Mouse (Mus musculus) limb, embryonic 12.5 days (tissue): ENCODE results near the gene Ubap1l. TPM values are rescaled to one million over a fixed set of nuclear protein-coding genes. Genes with fewer than 3 reads are reported as not detected.
A peak's percentile ranks its signal among the peaks of the same experiment; 100 is the strongest.
"Not testable (repeated sequence)": the region's sequence is repeated elsewhere in the genome, so short reads cannot be mapped to it uniquely, and the experiment has no call there.

Experiments
- ATAC-seq: fragments of 200-750 bp; cut with Nextera tagmentation; 2 replicates; pipeline ENCODE4 v1.8.0; 2017; ENCODE audit warnings: low read depth, moderate TSS enrichment; ENCODE audit not compliant: insufficient number of reproducible peaks, insufficient read depth, low FRiP score, low TSS enrichment
- H3K27ac ChIP-seq: fragments of 300-500 bp; sonication (generic); 2 replicates; pipeline ENCODE4 v1.5.1; 2016; ENCODE audit warnings: mild to moderate bottlenecking, moderate library complexity
- H3K27me3 ChIP-seq: fragments of 300-500 bp; sonication (generic); 2 replicates; pipeline ENCODE4 v1.6.1; 2016; ENCODE audit warnings: mild to moderate bottlenecking, moderate library complexity
- H3K36me3 ChIP-seq: fragments of 300-500 bp; sonication (generic); 2 replicates; pipeline ENCODE4 v1.6.1; 2016; ENCODE audit warnings: mild to moderate bottlenecking, moderate library complexity
- H3K4me1 ChIP-seq: fragments of 300-500 bp; sonication (generic); replicated peaks from 2 replicates; pipeline ENCODE4 v1.6.1; 2016
- H3K4me2 ChIP-seq: fragments of 300-500 bp; sonication (generic); 2 replicates; pipeline ENCODE4 v1.6.1; 2016; ENCODE audit warnings: mild to moderate bottlenecking, moderate library complexity
- H3K4me3 ChIP-seq: fragments of 300-500 bp; sonication (generic); replicated peaks from 2 replicates; pipeline ENCODE4 v1.5.1; 2016; ENCODE audit warnings: mild to moderate bottlenecking
- H3K9ac ChIP-seq: fragments of 300-500 bp; sonication (generic); replicated peaks from 2 replicates; pipeline ENCODE4 v1.6.1; 2016; ENCODE audit warnings: mild to moderate bottlenecking, moderate library complexity
- H3K9me3 ChIP-seq: fragments of 300-500 bp; sonication (generic); 2 replicates; pipeline ENCODE4 v1.6.1; 2016; ENCODE audit warnings: mild to moderate bottlenecking, moderate library complexity
- WGBS: fragments of 180-500 bp; shearing (Covaris S2); methylation state at CpG from one replicate; pipeline ENCODE4 v1.1.7; 2016; 5-methylcytosine and 5-hydroxymethylcytosine counted together
- polyA plus RNA-seq: library from polyadenylated mRNA; unstranded; fragments of >200 nt; fragmentation: Nextera tagmentation; extraction: Ambion mirVana; gene quantifications from 2 replicates; pipeline ENCODE4 v1.2.1, GENCODE M21; 2016

Ubap1l gene
- 0.15 and 0.44 TPM in 2 replicates for polyA plus RNA-seq

GRCm38 (mm10) chr9:65360641-65361448 is at the start of gene Ubap1l:
TSS of gene Ubap1l (plus strand) at chr9:65361041.
- WGBS = 95% methylated on average over 16 of the region's 16 CpGs
- H3K36me3 ChIP-seq = peaks cover 63% of the 10 kb centered on the region

GRCm38 (mm10) chr9:65312669-65313357 is 48.0 kb upstream of the Ubap1l start:
- no peaks in the 10 kb centered on the region for H3K27me3 ChIP-seq
- H3K9ac ChIP-seq = no peak overlapping the region

More at GRCm38 (mm10) chr9:65360641-65361448, at the start of gene Ubap1l:
- Histone ChIP-seq H3K4me2 (no peak within 1 kb of the TSS), H3K9me3 (no peaks in the 10 kb centered on the region), H3K4me1 (no peaks in the 10 kb centered on the region), H3K9ac (no peak within 1 kb of the TSS), H3K27ac (no peak within 1 kb of the TSS), H3K4me3 (no peak within 1 kb of the TSS), H3K27me3 (no peaks in the 10 kb centered on the region)
- no peak for ATAC-seq

GRCm38 (mm10) chr9:65313846-65314245 is 47.0 kb upstream of the Ubap1l start:
- H3K4me1 ChIP-seq = no peaks in the 10 kb centered on the region
- H3K27me3 ChIP-seq = no peaks in the 10 kb centered on the region
- H3K4me2 ChIP-seq = no peak overlapping the region
- no peaks in the 10 kb centered on the region for H3K9me3 ChIP-seq
- no peak overlapping the region for H3K27ac ChIP-seq
- no peak overlapping the region for H3K4me3 ChIP-seq
- H3K9ac ChIP-seq = no peak overlapping the region
- peaks cover 73% of the 10 kb centered on the region for H3K36me3 ChIP-seq
- WGBS = 95% methylated on average over 1 of the region's 1 CpGs
- no peak for ATAC-seq

More at GRCm38 (mm10) chr9:65312669-65313357, 48.0 kb upstream of the Ubap1l start:
- no peak overlapping the region for H3K4me3 ChIP-seq
- H3K4me2 ChIP-seq = no peak overlapping the region
- H3K36me3 ChIP-seq = peaks cover 75% of the 10 kb centered on the region
- WGBS = 98% methylated on average over 4 of the region's 4 CpGs
- ATAC-seq = 0 out of 2 replicates have a peak, but pooled peaks have one; percentile 59
- no peaks in the 10 kb centered on the region for H3K9me3 ChIP-seq
- H3K27ac ChIP-seq = no peak overlapping the region
- no peaks in the 10 kb centered on the region for H3K4me1 ChIP-seq

DNA sequence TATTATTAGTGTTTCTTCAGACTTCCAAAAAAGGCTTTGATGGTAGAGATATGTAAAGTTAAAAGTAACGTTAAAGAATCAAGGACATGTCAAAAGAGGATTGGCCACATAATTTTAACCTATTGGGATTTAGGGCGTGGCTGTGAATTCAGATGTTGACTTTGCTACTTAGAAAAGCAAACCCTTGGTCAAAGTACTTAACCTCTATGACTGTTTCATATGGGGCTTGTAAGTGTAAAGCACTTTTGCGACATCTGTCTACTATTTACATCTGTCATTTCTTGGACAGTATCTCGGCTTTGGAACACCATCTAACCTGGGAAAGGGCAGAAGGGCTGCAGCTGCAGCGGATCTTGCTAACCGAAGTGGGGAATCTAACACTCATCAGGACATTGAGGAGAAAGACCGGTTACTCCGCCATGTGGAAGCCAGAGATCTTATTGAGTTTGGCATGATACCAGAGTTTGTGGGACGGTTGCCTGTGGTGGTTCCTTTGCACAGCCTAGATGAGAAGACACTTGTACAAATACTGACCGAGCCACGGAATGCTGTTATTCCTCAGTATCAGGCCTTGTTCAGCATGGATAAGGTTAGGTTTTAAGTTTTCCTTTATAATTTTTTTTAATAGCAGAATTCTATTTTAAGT is 38.5 kb upstream of the Ubap1l start:
- Histone ChIP-seq H3K4me1 (no peaks in the 10 kb centered on the region), H3K4me3 (no peak overlapping the region), H3K9me3 (no peaks in the 10 kb centered on the region), H3K4me2 (no peak overlapping the region), H3K27me3 (no peaks in the 10 kb centered on the region), H3K27ac (no peak overlapping the region), H3K9ac (no peak overlapping the region), H3K36me3 (peaks cover 86% of the 10 kb centered on the region)
- WGBS = 93% methylated on average over 11 of the region's 11 CpGs
- ATAC-seq = no peak

DNA sequence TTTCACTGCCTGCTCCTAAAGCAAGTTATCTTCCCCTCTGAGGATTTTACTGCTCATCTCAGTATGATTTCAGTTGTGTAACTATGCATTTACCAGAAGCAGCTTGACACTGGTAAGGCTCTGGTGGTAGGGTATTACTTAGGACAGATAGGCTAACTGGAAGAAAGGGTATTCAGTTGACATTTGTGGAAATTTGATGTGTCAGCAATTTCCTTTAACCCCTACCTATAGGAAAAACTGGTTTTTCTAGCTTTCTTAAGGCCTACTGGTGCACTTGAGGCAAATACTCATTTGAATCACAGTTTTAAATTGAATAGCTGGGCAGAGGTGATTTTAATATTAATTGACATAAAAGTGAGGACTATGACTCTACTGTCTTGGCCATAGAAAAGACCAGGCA is 34.9 kb upstream of the Ubap1l start:
- no peak overlapping the region for H3K4me2 ChIP-seq
- ATAC-seq = no peak
- H3K9me3 ChIP-seq = no peaks in the 10 kb centered on the region
- H3K27ac ChIP-seq = no peak overlapping the region
- H3K4me1 ChIP-seq = no peaks in the 10 kb centered on the region
- H3K4me3 ChIP-seq = no peak overlapping the region
- H3K27me3 ChIP-seq = no peaks in the 10 kb centered on the region
- H3K36me3 ChIP-seq = peaks cover 92% of the 10 kb centered on the region
- no peak overlapping the region for H3K9ac ChIP-seq

DNA sequence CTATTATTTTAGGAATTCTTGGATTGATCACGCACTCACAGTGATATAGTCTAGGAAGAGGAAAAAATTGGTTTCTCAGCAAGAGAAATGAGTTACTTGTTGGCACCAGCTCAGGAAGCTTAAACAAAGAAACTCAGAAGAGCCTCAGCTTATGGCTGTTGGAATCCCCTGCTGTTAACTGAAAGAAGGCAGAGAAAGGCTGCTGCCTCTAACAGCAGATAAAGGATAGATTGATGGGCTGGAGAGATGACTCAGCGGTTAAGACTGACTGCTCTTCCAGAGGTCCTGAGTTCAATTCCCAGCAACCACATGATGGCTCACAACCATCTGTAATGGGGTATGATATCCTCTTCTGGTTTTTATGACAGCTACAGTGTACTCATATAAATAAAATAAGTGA is 33.5 kb upstream of the Ubap1l start:
- 97% methylated on average over 2 of the region's 2 CpGs for WGBS

GRCm38 (mm10) chr9:65333958-65334357 is 26.9 kb upstream of the Ubap1l start:
- Histone ChIP-seq H3K36me3 (peaks cover 18% of the 10 kb centered on the region), H3K9ac (no peak overlapping the region), H3K4me3 (no peak overlapping the region), H3K9me3 (no peaks in the 10 kb centered on the region), H3K27me3 (no peaks in the 10 kb centered on the region), H3K27ac (no peak overlapping the region), H3K4me1 (no peaks in the 10 kb centered on the region), H3K4me2 (no peak overlapping the region)
- WGBS = 81% methylated on average over 5 of the region's 5 CpGs
- no peak for ATAC-seq

More for the DNA sequence above, 33.5 kb upstream of the Ubap1l start:
- no peak overlapping the region for H3K4me2 ChIP-seq
- no peak overlapping the region for H3K27ac ChIP-seq
- no peak overlapping the region for H3K9ac ChIP-seq
- no peak for ATAC-seq
- peaks cover 82% of the 10 kb centered on the region for H3K36me3 ChIP-seq
- no peaks in the 10 kb centered on the region for H3K9me3 ChIP-seq
- no peak overlapping the region for H3K4me3 ChIP-seq
- no peaks in the 10 kb centered on the region for H3K27me3 ChIP-seq
- no peaks in the 10 kb centered on the region for H3K4me1 ChIP-seq

DNA sequence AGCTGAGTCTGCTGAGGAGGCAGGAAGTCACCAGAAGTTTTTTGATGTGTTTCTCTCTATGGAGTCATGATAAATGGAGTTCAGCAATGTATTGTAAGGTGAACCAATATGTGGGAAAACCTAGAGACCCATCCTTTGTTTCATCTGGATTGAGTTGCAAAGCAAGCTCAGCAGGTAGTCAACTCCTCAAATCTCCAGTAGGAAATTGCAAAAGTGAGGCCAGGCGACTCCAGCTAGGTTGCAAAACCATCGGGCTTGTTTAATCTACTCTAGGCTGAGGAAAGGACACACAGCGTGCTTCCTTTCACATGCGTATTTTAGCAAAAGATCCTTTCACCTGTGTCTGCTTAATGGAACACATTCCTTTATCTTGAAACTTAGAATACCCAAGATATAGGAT is 21.7 kb upstream of the Ubap1l start:
- no peak overlapping the region for H3K27ac ChIP-seq
- no peaks in the 10 kb centered on the region for H3K36me3 ChIP-seq
- H3K27me3 ChIP-seq = no peaks in the 10 kb centered on the region; the same call in 1 of the 2 replicates
- H3K9me3 ChIP-seq = no peaks in the 10 kb centered on the region
- no peak overlapping the region for H3K4me3 ChIP-seq
- WGBS = 86% methylated on average over 4 of the region's 4 CpGs
- H3K4me1 ChIP-seq = no peaks in the 10 kb centered on the region
- H3K4me2 ChIP-seq = no peak overlapping the region
- H3K9ac ChIP-seq = no peak overlapping the region
- no peak for ATAC-seq

DNA sequence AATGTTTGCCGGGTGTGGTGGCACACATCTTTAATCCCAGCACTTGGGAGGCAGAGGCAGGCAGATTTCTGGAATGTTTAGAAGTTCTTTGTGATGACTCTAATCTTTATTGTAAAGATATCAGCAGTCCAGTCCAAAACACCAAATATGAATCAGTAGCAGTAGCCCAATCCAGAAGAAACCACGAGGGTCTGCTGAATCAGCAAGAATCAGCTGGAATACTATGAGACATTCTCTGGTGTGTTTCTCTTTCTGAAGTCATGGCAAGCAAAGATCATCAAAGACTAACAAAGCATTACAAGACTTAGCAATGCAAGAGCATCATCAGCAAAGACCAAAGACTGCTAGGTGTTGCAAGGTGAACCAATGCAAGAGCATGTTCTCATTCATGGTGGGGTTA is 20.4 kb upstream of the Ubap1l start:
- Histone ChIP-seq H3K9ac (no peak overlapping the region), H3K4me3 (no peak overlapping the region), H3K36me3 (no peaks in the 10 kb centered on the region), H3K4me2 (no peak overlapping the region), H3K4me1 (no peaks in the 10 kb centered on the region), H3K9me3 (no peaks in the 10 kb centered on the region), H3K27ac (no peak overlapping the region), H3K27me3 (no peaks in the 10 kb centered on the region; the same call in 1 of the 2 replicates)
- no peak for ATAC-seq
- WGBS = 82% methylated on average over 2 of the region's 2 CpGs

DNA sequence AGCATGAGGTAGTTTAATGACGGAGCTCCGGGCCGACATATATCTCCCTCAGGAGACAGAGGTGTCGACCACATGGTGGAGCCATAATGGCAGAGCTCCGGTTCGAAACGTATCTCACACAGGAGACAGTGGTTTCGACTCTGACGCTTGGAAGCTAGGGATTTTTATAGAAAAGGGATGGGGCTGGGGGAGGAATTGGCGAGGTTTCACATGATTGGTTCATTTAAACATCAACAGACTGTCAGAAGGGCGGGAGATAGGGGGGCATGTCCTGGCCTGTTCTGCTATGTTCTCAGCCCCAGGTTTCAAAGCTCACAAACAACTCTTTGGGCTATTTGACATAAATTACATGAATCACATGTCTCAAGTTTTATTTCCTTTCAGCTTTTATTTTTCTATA is 15.4 kb upstream of the Ubap1l start:
- H3K27ac ChIP-seq = peak overlapping the region; percentile 95
- peak overlapping the region; percentile 98; the same call in 1 of the 2 replicates for H3K9ac ChIP-seq
- peaks cover 15% of the 10 kb centered on the region for H3K4me1 ChIP-seq
- not testable (repeated sequence) for H3K36me3 ChIP-seq, ATAC-seq, H3K27me3 ChIP-seq, H3K9me3 ChIP-seq
- H3K4me2 ChIP-seq = peak overlapping the region; percentile 90
- peak overlapping the region; percentile 100 for H3K4me3 ChIP-seq
- WGBS = 72% methylated on average over 11 of the region's 11 CpGs

GRCm38 (mm10) chr9:65345854-65346475 is 14.9 kb upstream of the Ubap1l start, which contains the start of gene Pdcd7:
TSS of gene Pdcd7 (plus strand) at chr9:65346104.
- H3K4me1 ChIP-seq = peaks cover 15% of the 10 kb centered on the region
- no peaks in the 10 kb centered on the region for H3K9me3 ChIP-seq
- H3K36me3 ChIP-seq = no peaks in the 10 kb centered on the region
- peak within 1 kb of the TSS; percentile 90 for H3K4me2 ChIP-seq
- H3K27ac ChIP-seq = peak within 1 kb of the TSS; percentile 95
- H3K9ac ChIP-seq = peak within 1 kb of the TSS; percentile 98
- WGBS = 2% methylated on average over 56 of the region's 59 CpGs
- H3K4me3 ChIP-seq = peak within 1 kb of the TSS; percentile 100
- peak; percentile 93 for ATAC-seq
- no peaks in the 10 kb centered on the region; the same call in 1 of the 2 replicates for H3K27me3 ChIP-seq
